Comparison of ENCODE assay signal across 12 mouse cellular contexts in the genomic region with DNA sequence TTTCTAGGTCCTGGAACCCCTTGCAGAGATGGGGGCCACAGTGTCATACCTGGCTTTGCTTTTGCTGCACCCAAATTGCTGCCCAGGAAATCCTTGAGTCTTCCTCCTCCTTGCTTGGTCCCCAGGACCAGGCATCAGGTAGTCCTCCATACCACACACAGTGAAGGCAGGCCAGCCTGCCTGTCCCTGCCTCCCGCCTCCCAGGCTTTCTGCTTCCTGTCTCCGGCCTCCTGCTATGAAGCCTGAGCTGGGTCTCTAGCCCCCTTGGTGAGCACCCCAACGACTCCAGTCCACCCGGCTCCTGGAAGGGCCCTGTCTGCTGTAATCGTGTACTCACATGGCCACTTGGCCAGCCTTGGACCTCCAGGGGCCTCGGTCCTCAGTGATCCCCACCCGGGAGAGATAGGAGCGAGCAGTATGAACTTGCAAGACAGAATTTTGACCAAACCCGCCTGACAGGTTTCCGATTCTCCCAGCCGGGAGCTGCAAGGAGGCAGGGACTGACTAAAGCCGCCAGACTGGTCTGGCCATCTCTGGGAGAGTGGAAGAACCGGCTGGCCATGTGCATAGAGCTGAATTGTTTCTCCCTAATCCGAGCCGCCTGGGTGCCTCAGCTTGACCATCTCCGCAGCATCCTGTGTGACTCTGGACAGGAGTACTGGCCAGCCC. TPM values are rescaled to one million over a fixed set of nuclear protein-coding genes. Genes with fewer than 3 reads are reported as not detected.
A peak's percentile ranks its signal among the peaks of the same experiment; 100 is the strongest.
DNase-seq lines count a peak whose midpoint lies in the region; ATAC-seq and TF ChIP-seq lines count a peak whose summit lies in the region.
"Had no signal": no experiment of that assay in that cellular context is flagged by ENCODE, and none has a peak within 500 bp of the region (broad histone marks: within the 10 kb centered on the region; RNA-seq: fewer than 3 reads in every experiment).

A gene (minus strand): TSS at position 440 of the 669 bp plus-strand sequence.

- peak within 1 kb of the TSS; percentile 83 for H3K27ac ChIP-seq in ES-Bruce4 (ENCODE audit: insufficient read depth, low read length)
- H3K27ac ChIP-seq in embryonic facial prominence, embryonic 11.5 days (replicated peaks; ENCODE audit: low read depth, low read length), result no peak within 1 kb of the TSS; the same call in 1 of the 2 replicates
- H3K27ac ChIP-seq: forebrain, embryonic 12.5 days had no signal

- H3K9me3 ChIP-seq in ES-Bruce4 (replicated peaks; ENCODE audit: control insufficient read depth, insufficient read depth, low read length, poor library complexity, severe bottlenecking), result no peaks in the 10 kb centered on the region
- H3K9me3 ChIP-seq in embryonic facial prominence, embryonic 11.5 days (replicated peaks; ENCODE audit: control insufficient read depth, low read length), result no peaks in the 10 kb centered on the region
- H3K9me3 ChIP-seq: forebrain, embryonic 12.5 days had no signal

- H3K36me3 ChIP-seq in ES-Bruce4 (ENCODE audit: control insufficient read depth, insufficient read depth, low read length, poor library complexity, severe bottlenecking), result no peaks in the 10 kb centered on the region
- H3K36me3 ChIP-seq in embryonic facial prominence, embryonic 11.5 days (replicated peaks; ENCODE audit: control insufficient read depth, insufficient read depth, low read depth, low read length), result no peaks in the 10 kb centered on the region
- H3K36me3 ChIP-seq: forebrain, embryonic 12.5 days had no signal

- H3K4me1 ChIP-seq in ES-Bruce4 (ENCODE audit: control insufficient read depth, insufficient read depth, low read length), result peaks cover 25% of the 10 kb centered on the region
- H3K4me1 ChIP-seq in embryonic facial prominence, embryonic 11.5 days (ENCODE audit: control insufficient read depth, insufficient read depth, low read length), result 0 out of 2 replicates have a peak, but pooled peaks cover 2% of the 10 kb centered on the region
- H3K4me1 ChIP-seq: forebrain, embryonic 12.5 days had no signal

- H3K27me3 ChIP-seq in ES-Bruce4 (ENCODE audit: control insufficient read depth, insufficient read depth, low read length, poor library complexity, severe bottlenecking), result no peaks in the 10 kb centered on the region
- no peaks in the 10 kb centered on the region for H3K27me3 ChIP-seq in embryonic facial prominence, embryonic 11.5 days (ENCODE audit: control insufficient read depth, insufficient read depth, low read length)

- peak; percentile 83; the same call in 1 of the 2 replicates for TF ChIP-seq EP300 in ES-Bruce4 (IDR thresholded peaks at IDR 0.05; ENCODE audit: insufficient read depth, low read depth, low read length)

- TF ChIP-seq CTCF in ES-Bruce4 (IDR thresholded peaks at IDR 0.05; ENCODE audit: low read depth, low read length), result no peak

- peak within 1 kb of the TSS; percentile 4 for H3K9ac ChIP-seq in ES-Bruce4 (ENCODE audit: low read depth, poor library complexity, severe bottlenecking)
- no peak within 1 kb of the TSS for H3K9ac ChIP-seq in embryonic facial prominence, embryonic 11.5 days (replicated peaks; ENCODE audit: low read length)
- H3K9ac ChIP-seq: forebrain, embryonic 12.5 days had no signal

- intact Hi-C loops in heart, postnatal 14 days (cut with DNase I), result no loop called here

- peak within 1 kb of the TSS; percentile 35 for H3K4me3 ChIP-seq in ES-Bruce4 (ENCODE audit: low read depth, low read length)
- no peak within 1 kb of the TSS for H3K4me3 ChIP-seq in embryonic facial prominence, embryonic 11.5 days (ENCODE audit: low read depth, low read length)
- H3K4me3 ChIP-seq: forebrain, embryonic 12.5 days had no signal

- TF ChIP-seq POLR2A in ES-Bruce4 (IDR thresholded peaks at IDR 0.05; ENCODE audit: insufficient read depth, low read length), result no peak

- peak within 1 kb of the TSS; percentile 23 for H3K4me2 ChIP-seq in embryonic facial prominence, embryonic 11.5 days (ENCODE audit: low read depth, low read length)
- H3K4me2 ChIP-seq: forebrain, embryonic 12.5 days had no signal

- 25% methylated on average over 16 of the region's 16 CpGs for WGBS in embryonic facial prominence, embryonic 11.5 days

- peak; percentile 71 for DNase-seq in embryonic facial prominence, embryonic 11.5 days (ENCODE audit: low spot score)
- DNase-seq in kidney, postnatal 10 days, result peak; percentile 81
- peak; percentile 88 for DNase-seq in lung, postnatal 36 days
- no peak for DNase-seq in cerebellum, postnatal 25 days
- no peak for DNase-seq in frontal cortex, postnatal 25 days (ENCODE audit: low spot score in 2 of 2)
- no peak for DNase-seq in neural tube, embryonic 10.5 days (ENCODE audit: extremely low spot score, low spot score)
- DNase-seq in heart, postnatal 14 days, result no peak
- DNase-seq: thymus, adult 18-20 months had no signal

- ATAC-seq in embryonic facial prominence, embryonic 11.5 days (replicated peaks; ENCODE audit: insufficient number of reproducible peaks, low FRiP score, low TSS enrichment, low read depth), result no peak; the same call in 1 of the 2 replicates

RNA-seq across cellular contexts. Expression of the gene that starts here (rescaled TPM):
- polyA plus RNA-seq in ES-Bruce4 (2011; ENCODE audit: insufficient read depth, insufficient read length, low read depth, missing spikeins), result 1.7 and 1.8 TPM in 2 replicates
- 0.20 and 0.35 TPM in 2 replicates for polyA plus RNA-seq in embryonic facial prominence, embryonic 11.5 days (2014; fragmentation: Nextera tagmentation; extraction: Ambion mirVana)
- not detected for total RNA-seq in heart, postnatal 14 days (2021)
- total RNA-seq: MEL had no signal
- polyA plus RNA-seq: neural tube, embryonic 11.5 days had no signal

Comparison
In these comparisons a context has a peak if more than half of its experiments do, and no peak if none do; other contexts are left out.
1. Peak in DNase-seq and H3K4me2 ChIP-seq in embryonic facial prominence, embryonic 11.5 days; RNA of the gene not detected or under 1 TPM.
2. DNase-seq: peak in kidney, postnatal 10 days (single experiment) and lung, postnatal 36 days (single experiment); none in cerebellum, postnatal 25 days (0 of 2), frontal cortex, postnatal 25 days (0 of 2), neural tube, embryonic 10.5 days (single experiment) and heart, postnatal 14 days (0 of 2).